Mouse (Mus musculus) CH12.LX (cell line): ENCODE measurements around the gene Fam221b. TPM values are rescaled to one million over a fixed set of nuclear protein-coding genes. Genes with fewer than 3 reads are reported as not detected.
A peak's percentile ranks its signal among the peaks of the same experiment; 100 is the strongest.

Experiments used
- DNase-seq: peaks from one replicate; pipeline ENCODE4 v3.0.0-alpha.2; 2013; ENCODE audit errors: extremely low read depth
- H3K27ac ChIP-seq: 2 replicates; pipeline ENCODE4 v1.5.1; 2012; ENCODE audit warnings: low read depth, mild to moderate bottlenecking, control low read depth, moderate library complexity; ENCODE audit not compliant: insufficient read depth
- H3K27me3 ChIP-seq: replicated peaks from 2 replicates; pipeline ENCODE3; 2012; ENCODE audit warnings: inconsistent platforms
- H3K36me3 ChIP-seq, 2 experiments: replicated peaks in 1 of 2; 2 replicates each; pipeline versions ENCODE3 to v1.6.1; 2012; ENCODE audit warnings: inconsistent platforms in 1 of 2, low read length in 1 of 2, mild to moderate bottlenecking in 1 of 2, mixed read lengths in 1 of 2, moderate library complexity in 1 of 2; ENCODE audit not compliant: control insufficient read depth in 1 of 2, insufficient read depth in 1 of 2
- H3K4me1 ChIP-seq, 2 experiments: 2 replicates each; pipeline ENCODE4 v1.6.1; 2012; ENCODE audit warnings: inconsistent platforms in 1 of 2, moderate library complexity in 1 of 2; ENCODE audit not compliant: insufficient read depth in 2 of 2, control insufficient read depth in 1 of 2
- H3K4me2 ChIP-seq: 2 replicates; pipeline ENCODE4 v1.6.1; 2012; ENCODE audit warnings: low read depth, mild to moderate bottlenecking, control low read depth; ENCODE audit not compliant: poor library complexity, insufficient read depth, severe bottlenecking
- H3K4me3 ChIP-seq, 3 experiments: fragments of 150-350 bp in 1 of 3; sonication (generic) in 1 of 3; replicated peaks in 1 of 3; 2 replicates each; pipeline versions ENCODE3 to v1.5.1; 2011 to 2012; ENCODE audit warnings: low read depth in 2 of 3, low read length in 2 of 3, mild to moderate bottlenecking in 2 of 3, moderate library complexity in 2 of 3, control low read depth in 1 of 3, improper control_type of control experiment in 1 of 3, inconsistent platforms in 1 of 3, mixed read lengths in 1 of 3; ENCODE audit not compliant: poor library complexity in 1 of 3
- H3K79me2 ChIP-seq: replicated peaks from 2 replicates; pipeline ENCODE4 v1.6.1; 2012; ENCODE audit warnings: mild to moderate bottlenecking, moderate library complexity; ENCODE audit not compliant: control insufficient read depth, poor library complexity, insufficient read depth, severe bottlenecking; ENCODE audit errors: extremely low read depth
- H3K9ac ChIP-seq: 2 replicates; pipeline ENCODE4 v1.6.1; 2012; ENCODE audit warnings: low read depth, mild to moderate bottlenecking, control low read depth, moderate library complexity; ENCODE audit not compliant: insufficient read depth
- H3K9me3 ChIP-seq: replicated peaks from 2 replicates; pipeline ENCODE3; 2012; ENCODE audit warnings: low read length, inconsistent platforms, mixed read lengths
- BHLHE40 ChIP-seq: IDR thresholded peaks from 2 replicates; pipeline ENCODE4 v1.6.1; 2011; ENCODE audit warnings: mild to moderate bottlenecking, low read depth, low read length, improper control_type of control experiment
- CHD1 ChIP-seq: IDR thresholded peaks from 2 replicates; pipeline ENCODE4 v1.6.1; 2012; ENCODE audit warnings: low read depth, low read length, improper control_type of control experiment, inconsistent platforms
- CTCF ChIP-seq, 2 experiments: IDR thresholded peaks in 1 of 2; conservative IDR thresholded peaks in 1 of 2; 2 replicates each; pipeline ENCODE4 v1.5.1; 2011 to 2012; ENCODE audit warnings: low read depth in 2 of 2, low read length in 2 of 2, improper control_type of control experiment in 1 of 2, inconsistent platforms in 1 of 2, mild to moderate bottlenecking in 1 of 2, moderate library complexity in 1 of 2
- E2F4 ChIP-seq: IDR thresholded peaks from 2 replicates; pipeline ENCODE4 v1.6.1; 2011; ENCODE audit warnings: low read depth, low read length, improper control_type of control experiment; ENCODE audit not compliant: insufficient replicate concordance
- EP300 ChIP-seq: IDR thresholded peaks from 2 replicates; pipeline ENCODE4 v1.6.1; 2011; ENCODE audit warnings: low read length, improper control_type of control experiment
- ETS1 ChIP-seq: conservative IDR thresholded peaks from 2 replicates; pipeline ENCODE4 v1.6.1; 2012; ENCODE audit warnings: low read depth, mild to moderate bottlenecking, inconsistent platforms, low read length, improper control_type of control experiment, moderate library complexity
- HCFC1 ChIP-seq: IDR thresholded peaks from 2 replicates; pipeline ENCODE4 v1.6.1; 2012; ENCODE audit warnings: low read depth, mild to moderate bottlenecking, inconsistent platforms, low read length, improper control_type of control experiment
- JUN ChIP-seq: IDR thresholded peaks from 2 replicates; pipeline ENCODE4 v1.6.1; 2011; ENCODE audit warnings: low read depth, mild to moderate bottlenecking, low read length, improper control_type of control experiment, moderate library complexity; ENCODE audit not compliant: insufficient read depth
- JUND ChIP-seq: conservative IDR thresholded peaks from 2 replicates; pipeline ENCODE4 v1.6.1; 2011; ENCODE audit warnings: low read depth, low read length, improper control_type of control experiment
- MAZ ChIP-seq: IDR thresholded peaks from 2 replicates; pipeline ENCODE4 v1.6.1; 2012; ENCODE audit warnings: low read depth, mild to moderate bottlenecking, inconsistent platforms, low read length, improper control_type of control experiment, moderate library complexity
- NRF1 ChIP-seq: IDR thresholded peaks from 2 replicates; pipeline ENCODE4 v1.6.1; 2014; ENCODE audit warnings: low read depth, mild to moderate bottlenecking, inconsistent platforms, low read length, improper control_type of control experiment, moderate library complexity
- PAX5 ChIP-seq: IDR thresholded peaks from 2 replicates; pipeline ENCODE4 v1.6.1; 2012; ENCODE audit warnings: low read length, inconsistent platforms, mixed read lengths
- SIN3A ChIP-seq: IDR thresholded peaks from 2 replicates; pipeline ENCODE4 v1.6.1; 2012; ENCODE audit warnings: low read length, improper control_type of control experiment, inconsistent platforms
- SMC3 ChIP-seq: IDR thresholded peaks from 2 replicates; pipeline ENCODE4 v1.6.1; 2011; ENCODE audit warnings: low read depth, low read length, improper control_type of control experiment
- TCF12 ChIP-seq: IDR thresholded peaks from 2 replicates; pipeline ENCODE4 v1.6.1; 2014; ENCODE audit warnings: low read depth, mild to moderate bottlenecking, inconsistent platforms, low read length, improper control_type of control experiment
- ZKSCAN1 ChIP-seq: IDR thresholded peaks from 2 replicates; pipeline ENCODE4 v1.6.1; 2012; ENCODE audit warnings: low read depth, inconsistent platforms, low read length, improper control_type of control experiment, borderline replicate concordance
- ZNF384 ChIP-seq: IDR thresholded peaks from 2 replicates; pipeline ENCODE4 v1.6.1; 2012; ENCODE audit warnings: low read depth, low read length, improper control_type of control experiment, inconsistent platforms
- dilution Hi-C: fragments of 300-500 bp; cut with MboI; formaldehyde crosslinking; loops from 2 replicates; pipeline ENCODE4 v1.14.3; 2020; ENCODE audit warnings: low sequenced_read_pairs; ENCODE audit not compliant: extremely low pct_unique_long_range_greater_than_20kb, extremely low pct_ligation_motif_present
- in situ Hi-C: fragments of 300-500 bp; cut with MboI; formaldehyde crosslinking; loops from 3 replicates; pipeline ENCODE4 v1.14.3; 2019; ENCODE audit warnings: low sequenced_read_pairs, low pct_ligation_motif_present, low pct_unique_long_range_greater_than_20kb, mixed read lengths
- polyA plus RNA-seq: library from polyadenylated mRNA; unstranded; fragments of >175 nt; gene quantifications from 2 replicates; pipeline ENCODE4 v1.2.1, GENCODE M21; 2012; ENCODE audit warnings: low read depth; ENCODE audit not compliant: insufficient read length
- total RNA-seq, 2 experiments: library from RNA; depleted of rRNA; stranded (reverse); fragments of 300-350 nt in 1 of 2; fragments of >200 nt in 1 of 2; gene quantifications; 2 replicates each; pipeline ENCODE4 v1.2.3; 2012 to 2014

Fam221b gene
- total and polyA plus RNA-seq, 3 experiments: 0.07 to 6.3 TPM; not detected in 1

- dilution Hi-C loops: no loop called here
- Histone ChIP-seq H3K4me1 (no peaks in the 10 kb centered on the region), H3K9me3 (no peaks in the 10 kb centered on the region), H3K27ac (no peak overlapping the region), H3K4me2 (no peak overlapping the region), H3K36me3 (no peaks in the 10 kb centered on the region), H3K79me2 (no peaks in the 10 kb centered on the region), H3K27me3 (peaks cover 94% of the 10 kb centered on the region), H3K9ac (no peak overlapping the region), H3K4me3 (no peak overlapping the region)
- in situ Hi-C loops: no loop called here
- peak; percentile 4 for DNase-seq
- TF ChIP-seq CTCF (conservative IDR thresholded peaks at IDR 0.05 in 1 of 2, IDR thresholded peaks at IDR 0.05 in 1 of 2; ENCODE audit: low read depth in 2 of 2, low read length in 2 of 2) (peak; percentile 29 to 46), JUND (no peak), SIN3A (no peak)
Measured at GRCm38 (mm10) chr4:43703439-43703838, 34.5 kb upstream of the Fam221b start.

- DNase-seq: no peak
- Histone ChIP-seq H3K27me3 (peaks cover 94% of the 10 kb centered on the region), H3K9ac (no peak within 1 kb of the TSS), H3K4me1 (no peaks in the 10 kb centered on the region), H3K27ac (no peak within 1 kb of the TSS), H3K36me3 (no peaks in the 10 kb centered on the region), H3K9me3 (no peaks in the 10 kb centered on the region), H3K4me2 (no peak within 1 kb of the TSS), H3K79me2 (no peaks in the 10 kb centered on the region), H3K4me3 (no peak within 1 kb of the TSS)
- in situ Hi-C loops (no loop called here), dilution Hi-C loops (no loop called here)
- no peak for TF ChIP-seq SMC3
- TF ChIP-seq CTCF (conservative IDR thresholded peaks at IDR 0.05 in 1 of 2, IDR thresholded peaks at IDR 0.05 in 1 of 2; ENCODE audit: low read depth in 2 of 2, low read length in 2 of 2): no peak
- TF ChIP-seq SIN3A: no peak
- TF ChIP-seq CHD1: no peak
- TF ChIP-seq BHLHE40: no peak
Measured at GRCm38 (mm10) chr4:43700707-43701106, 31.8 kb upstream of the Fam221b start, which contains the start of gene Olfr70. TSS of gene Olfr70 (minus strand) at chr4:43700807.

GRCm38 (mm10) chr4:43696561-43696960, 27.6 kb upstream of the Fam221b start:
- H3K27ac ChIP-seq: no peak overlapping the region

More at GRCm38 (mm10) chr4:43696561-43696960, 27.6 kb upstream of the Fam221b start:
- no peak for DNase-seq
- in situ Hi-C loops: no loop called here
- TF ChIP-seq ZKSCAN1: no peak
- TF ChIP-seq MAZ: no peak
- TF ChIP-seq EP300: no peak
- TF ChIP-seq ETS1: no peak
- no peak for TF ChIP-seq CTCF (conservative IDR thresholded peaks at IDR 0.05 in 1 of 2, IDR thresholded peaks at IDR 0.05 in 1 of 2; ENCODE audit: low read depth in 2 of 2, low read length in 2 of 2)
- TF ChIP-seq JUN: no peak
- TF ChIP-seq E2F4: no peak
- TF ChIP-seq HCFC1: no peak
- TF ChIP-seq NRF1: no peak
- no peak for TF ChIP-seq TCF12
- no peak for TF ChIP-seq SIN3A
- TF ChIP-seq ZNF384: no peak
- TF ChIP-seq PAX5: no peak
- no peak for TF ChIP-seq BHLHE40
- Histone ChIP-seq H3K36me3 (no peaks in the 10 kb centered on the region), H3K4me3 (no peak overlapping the region), H3K27me3 (peaks cover 93% of the 10 kb centered on the region), H3K9me3 (no peaks in the 10 kb centered on the region), H3K79me2 (no peaks in the 10 kb centered on the region), H3K9ac (no peak overlapping the region), H3K4me1 (no peaks in the 10 kb centered on the region), H3K4me2 (no peak overlapping the region)
- dilution Hi-C loops: no loop called here
